In the genomic region with DNA sequence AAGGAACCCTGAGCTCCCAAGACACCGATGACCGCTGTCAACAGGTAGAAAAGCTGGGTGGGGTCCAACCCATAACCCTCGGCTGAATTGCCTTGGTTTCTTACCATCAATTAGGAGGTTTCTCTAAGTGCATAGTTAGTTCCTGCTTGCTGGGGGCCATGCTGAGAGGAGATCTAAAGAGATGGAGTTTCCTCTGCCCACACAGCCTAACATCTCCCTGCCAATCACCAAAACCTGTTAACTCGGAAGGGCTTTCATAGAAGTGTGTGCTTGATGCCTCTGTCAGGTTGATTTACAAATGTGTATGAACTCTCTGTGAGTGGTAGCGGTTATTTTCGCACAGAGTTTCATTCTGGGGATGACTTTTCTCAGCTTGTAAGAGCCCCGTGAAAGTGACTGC, we compare ENCODE assay signal across 28 mouse cellular contexts. TPM values are rescaled to one million over a fixed set of nuclear protein-coding genes. Genes with fewer than 3 reads are reported as not detected.
DNase-seq lines count a peak whose midpoint lies in the region; ATAC-seq lines count a peak whose summit lies in the region.
"Had no signal": no experiment of that assay in that cellular context is flagged by ENCODE, and none has a peak within 500 bp of the region (broad histone marks: within the 10 kb centered on the region; RNA-seq: fewer than 3 reads in every experiment).

No protein-coding gene starts in this region.

- no peak overlapping the region for H3K4me3 ChIP-seq in midbrain, embryonic 15.5 days
- no peak overlapping the region for H3K4me3 ChIP-seq in midbrain, embryonic 10.5 days
- H3K4me3 ChIP-seq: embryonic facial prominence, embryonic 10.5 days; embryonic facial prominence, embryonic 13.5 days; erythroblast, embryonic 14.5 days; forebrain, embryonic 13.5 days; gastrocnemius, adult 2 months; hindbrain, embryonic 10.5 days; hindbrain, embryonic 13.5 days had no signal

- no peaks in the 10 kb centered on the region for H3K36me3 ChIP-seq in midbrain, embryonic 15.5 days (replicated peaks)
- H3K36me3 ChIP-seq in midbrain, embryonic 10.5 days, result no peaks in the 10 kb centered on the region
- H3K36me3 ChIP-seq: embryonic facial prominence, embryonic 10.5 days; embryonic facial prominence, embryonic 13.5 days; hindbrain, embryonic 10.5 days; hindbrain, embryonic 13.5 days had no signal

- no peak overlapping the region for H3K9ac ChIP-seq in midbrain, embryonic 15.5 days
- H3K9ac ChIP-seq: embryonic facial prominence, embryonic 13.5 days; forebrain, embryonic 13.5 days; hindbrain, embryonic 13.5 days had no signal

- ATAC-seq in midbrain, embryonic 15.5 days (replicated peaks), result 0 out of 2 replicates have a peak, but pooled peaks have one; percentile 16
- ATAC-seq: forebrain, embryonic 13.5 days; forebrain, embryonic 16.5 days; hindbrain, embryonic 16.5 days had no signal

- H3K9me3 ChIP-seq in midbrain, embryonic 15.5 days, result no peaks in the 10 kb centered on the region
- H3K9me3 ChIP-seq in midbrain, embryonic 10.5 days (replicated peaks), result no peaks in the 10 kb centered on the region
- H3K9me3 ChIP-seq: embryonic facial prominence, embryonic 10.5 days; embryonic facial prominence, embryonic 13.5 days; forebrain, embryonic 13.5 days; hindbrain, embryonic 10.5 days; hindbrain, embryonic 13.5 days had no signal

- no peaks in the 10 kb centered on the region for H3K4me1 ChIP-seq in midbrain, embryonic 15.5 days
- H3K4me1 ChIP-seq in midbrain, embryonic 10.5 days, result no peaks in the 10 kb centered on the region
- H3K4me1 ChIP-seq: embryonic facial prominence, embryonic 10.5 days; embryonic facial prominence, embryonic 13.5 days; forebrain, embryonic 13.5 days; hindbrain, embryonic 10.5 days; hindbrain, embryonic 13.5 days had no signal

- no peaks in the 10 kb centered on the region for H3K27me3 ChIP-seq in midbrain, embryonic 15.5 days (replicated peaks)
- H3K27me3 ChIP-seq in midbrain, embryonic 10.5 days (ENCODE audit: low read depth, poor library complexity, severe bottlenecking), result no peaks in the 10 kb centered on the region
- H3K27me3 ChIP-seq: embryonic facial prominence, embryonic 13.5 days; forebrain, embryonic 13.5 days; hindbrain, embryonic 13.5 days had no signal

- no peak for DNase-seq in midbrain, embryonic 10.5 days (ENCODE audit: low spot score)
- DNase-seq in CD4-positive helper T cell, adult 2 months (ENCODE audit: low read depth, low spot score), result peak; percentile 21
- peak; percentile 2 for DNase-seq in CD4-positive, CD25-positive, alpha-beta regulatory T cell, adult 2 months (ENCODE audit: low read depth, low spot score)
- peak; percentile 22 for DNase-seq in induced T-regulatory cell, adult 2 months (ENCODE audit: low read depth)
- DNase-seq in right cerebral cortex, postnatal 36 days (ENCODE audit: low spot score in 2 of 2), result no peak
- no peak for DNase-seq in right cerebral cortex, postnatal 4 days
- DNase-seq in urinary bladder, postnatal 36 days (ENCODE audit: low spot score in 2 of 2), result no peak
- DNase-seq: adrenal gland, adult 8-10 months; adrenal gland, postnatal 25 days; cerebellum, adult 11-12 months; cerebellum, adult 8-10 months; cerebellum, postnatal 10 days; cerebellum, postnatal 36 days; embryo, embryonic 11 days; gastrocnemius, adult 2 months; gastrocnemius, postnatal 14 days; heart, adult 11 months had no signal

- H3K4me2 ChIP-seq in midbrain, embryonic 15.5 days, result no peak overlapping the region
- H3K4me2 ChIP-seq: embryonic facial prominence, embryonic 13.5 days; forebrain, embryonic 13.5 days; heart, embryonic 11.5 days; hindbrain, embryonic 13.5 days had no signal

- 77% methylated on average over 7 of the region's 7 CpGs for WGBS in midbrain, embryonic 15.5 days
- 77% methylated on average over 7 of the region's 7 CpGs for WGBS in midbrain, embryonic 10.5 days

- H3K27ac ChIP-seq in midbrain, embryonic 15.5 days, result no peak overlapping the region
- H3K27ac ChIP-seq in midbrain, embryonic 10.5 days (replicated peaks), result no peak overlapping the region
- H3K27ac ChIP-seq: embryonic facial prominence, embryonic 10.5 days; embryonic facial prominence, embryonic 13.5 days; forebrain, embryonic 13.5 days; gastrocnemius, adult 2 months; hindbrain, embryonic 10.5 days; hindbrain, embryonic 13.5 days had no signal

RNA-seq across cellular contexts. Expression of gene Mrap2, which starts 34.4 kb away (rescaled TPM):
- 2.3 TPM in 2 replicates for polyA plus RNA-seq in midbrain, embryonic 15.5 days (2015; fragmentation: Nextera tagmentation; extraction: Ambion mirVana)
- 0.09 TPM in 1 of 2 replicates, not detected in the other for polyA plus RNA-seq in midbrain, embryonic 10.5 days (2016; fragmentation: Nextera tagmentation; extraction: Ambion mirVana)
- polyA plus RNA-seq: embryonic facial prominence, embryonic 10.5 days; erythroblast, embryonic 14.5 days; heart, embryonic 11.5 days; heart, postnatal 0 days; hindbrain, embryonic 10.5 days had no signal

Comparison
In these comparisons a context has a peak if more than half of its experiments do, and no peak if none do; other contexts are left out.
1. DNase-seq: peak in CD4-positive helper T cell, adult 2 months (single experiment), CD4-positive, CD25-positive, alpha-beta regulatory T cell, adult 2 months (single experiment) and induced T-regulatory cell, adult 2 months (single experiment); none in midbrain, embryonic 10.5 days (single experiment), right cerebral cortex, postnatal 36 days (0 of 2), right cerebral cortex, postnatal 4 days (single experiment) and urinary bladder, postnatal 36 days (0 of 2).